Mouse (Mus musculus) lung, embryonic 15.5 days (tissue): ENCODE data around the gene Cxxc4. TPM values are rescaled to one million over a fixed set of nuclear protein-coding genes. Genes with fewer than 3 reads are reported as not detected.

ENCODE experiments used
- ATAC-seq: fragments of 200-750 bp; cut with Nextera tagmentation; 2 replicates; pipeline ENCODE4 v1.8.0; 2017; ENCODE audit warnings: moderate number of reproducible peaks, borderline replicate concordance; ENCODE audit not compliant: low FRiP score, low TSS enrichment; ENCODE audit errors: extremely low read depth
- H3K27ac ChIP-seq: fragments of 300-500 bp; sonication (generic); 2 replicates; pipeline ENCODE4 v1.5.1; 2015; ENCODE audit warnings: moderate library complexity, mild to moderate bottlenecking, inconsistent platforms
- H3K27me3 ChIP-seq: fragments of 300-500 bp; sonication (generic); 2 replicates; pipeline ENCODE4 v1.6.1; 2015; ENCODE audit warnings: inconsistent platforms
- H3K36me3 ChIP-seq: fragments of 300-500 bp; sonication (generic); 2 replicates; pipeline ENCODE4 v1.6.1; 2015; ENCODE audit warnings: inconsistent platforms
- H3K4me1 ChIP-seq: fragments of 300-500 bp; sonication (generic); 2 replicates; pipeline ENCODE4 v1.6.1; 2015; ENCODE audit warnings: inconsistent platforms
- H3K4me2 ChIP-seq: fragments of 300-500 bp; sonication (generic); 2 replicates; pipeline ENCODE4 v1.6.1; 2015; ENCODE audit warnings: inconsistent platforms, mild to moderate bottlenecking, moderate library complexity
- H3K4me3 ChIP-seq: fragments of 300-500 bp; sonication (generic); 2 replicates; pipeline ENCODE4 v1.5.1; 2015; ENCODE audit warnings: mild to moderate bottlenecking, inconsistent platforms
- H3K9ac ChIP-seq: fragments of 300-500 bp; sonication (generic); 2 replicates; pipeline ENCODE4 v1.6.1; 2015; ENCODE audit warnings: inconsistent platforms
- H3K9me3 ChIP-seq: fragments of 300-500 bp; sonication (generic); 2 replicates; pipeline ENCODE4 v1.6.1; 2016; ENCODE audit warnings: inconsistent platforms
- WGBS: fragments of 180-500 bp; shearing (Covaris S2); methylation state at CpG from one replicate; pipeline ENCODE4 v1.1.7; 2015; 5-methylcytosine and 5-hydroxymethylcytosine counted together
- polyA plus RNA-seq: library from polyadenylated mRNA; unstranded; fragments of >200 nt; fragmentation: Nextera tagmentation; extraction: Ambion mirVana; gene quantifications from 2 replicates; pipeline ENCODE4 v1.2.1, GENCODE M21; 2015

Cxxc4 gene
- polyA plus RNA-seq, 1 experiment from 2014 or later: 1.9 TPM

DNA sequence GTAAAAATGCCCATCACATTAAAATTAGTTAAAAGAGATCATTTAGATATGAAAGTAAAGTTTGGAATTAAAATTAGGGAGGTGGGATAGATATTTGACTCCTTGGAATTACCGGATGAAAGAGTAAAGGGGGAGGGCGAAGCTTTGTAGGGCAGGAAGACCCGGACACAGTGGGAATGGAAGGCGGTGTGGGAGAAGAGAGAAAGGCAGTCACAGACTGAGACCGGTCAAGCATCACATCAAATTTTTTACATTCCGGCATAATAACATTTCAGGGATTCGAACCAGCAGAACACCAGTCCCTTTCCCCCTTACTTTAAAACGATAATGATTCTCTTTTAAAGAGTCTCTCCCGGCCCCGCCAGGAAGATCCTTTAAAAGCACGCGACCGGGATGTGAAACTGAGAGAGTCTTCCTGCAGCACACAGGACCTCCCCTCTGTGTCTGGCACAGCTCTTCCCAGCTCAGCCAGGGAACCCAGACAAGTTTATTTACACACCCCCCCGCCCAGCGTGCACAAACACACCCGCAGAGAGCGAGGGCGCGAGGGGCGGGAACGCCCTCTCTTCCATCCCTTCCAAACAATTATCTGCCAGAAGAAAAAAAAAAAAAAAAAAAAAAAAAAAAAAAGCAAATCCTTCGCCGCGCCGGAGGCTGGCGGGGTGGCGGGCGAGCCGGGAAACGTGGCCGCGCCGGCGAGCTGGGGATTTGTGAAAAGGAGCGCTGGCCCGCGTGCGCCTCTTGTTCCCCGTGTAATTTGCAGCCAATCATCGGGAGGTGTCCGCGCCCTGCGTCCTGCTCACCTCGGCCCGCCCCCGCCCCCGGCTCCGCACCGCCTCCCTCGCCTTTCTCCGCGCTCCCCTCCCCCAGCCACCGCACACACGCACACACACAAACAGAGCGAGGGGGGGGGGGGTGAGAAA is 532 bp upstream of the Cxxc4 start:
- Histone ChIP-seq H3K4me3 (peak overlapping the region; percentile 55), H3K27me3 (no peaks in the 10 kb centered on the region)

GRCm38 (mm10) chr3:134237113-134237805 is 975 bp downstream of the Cxxc4 start:
- H3K27ac ChIP-seq: no peak overlapping the region

More for the DNA sequence above, 532 bp upstream of the Cxxc4 start:
- 0% methylated on average over 41 of the region's 55 CpGs for WGBS
- Histone ChIP-seq H3K4me2 (peak overlapping the region; percentile 77), H3K9ac (peak overlapping the region; percentile 44), H3K4me1 (peaks cover 18% of the 10 kb centered on the region), H3K9me3 (no peaks in the 10 kb centered on the region), H3K36me3 (no peaks in the 10 kb centered on the region), H3K27ac (peak overlapping the region; percentile 59)
- peak; percentile 84 for ATAC-seq

DNA sequence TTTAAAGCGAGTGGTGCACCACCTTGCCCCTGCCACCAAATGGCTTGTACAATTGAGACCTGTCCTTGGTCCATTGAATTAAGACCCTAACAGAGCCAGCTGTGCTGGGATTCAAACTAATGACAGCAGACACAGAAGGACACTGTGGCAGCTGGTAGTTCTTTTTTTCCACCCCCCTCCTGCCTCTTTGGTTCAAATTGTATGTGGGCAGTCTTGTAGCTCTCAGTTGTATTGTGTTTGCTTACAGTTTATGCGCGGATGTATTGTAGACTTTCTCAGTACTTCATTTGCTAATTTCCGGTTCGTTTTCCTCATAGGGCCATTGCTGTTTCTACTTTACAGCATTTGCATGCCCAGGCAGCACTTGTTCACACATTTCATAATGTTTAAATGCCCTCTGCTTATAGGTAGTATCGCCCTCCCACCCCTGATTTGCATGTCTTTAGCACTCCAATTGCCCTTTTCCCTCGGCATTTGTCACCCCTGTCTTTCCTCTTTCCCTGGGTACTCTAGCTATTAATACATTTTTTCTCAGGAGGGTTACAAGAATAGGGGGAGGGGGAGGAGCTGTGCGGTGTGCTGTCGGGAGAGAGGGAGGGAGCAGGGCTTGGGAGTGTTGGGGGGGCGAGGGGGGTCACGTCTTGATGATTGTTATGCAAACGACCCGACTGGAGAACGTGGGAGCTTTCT is 2.5 kb downstream of the Cxxc4 start:
- Histone ChIP-seq H3K4me3 (peak overlapping the region; percentile 69), H3K4me2 (peak overlapping the region; percentile 97), H3K36me3 (no peaks in the 10 kb centered on the region), H3K4me1 (peaks cover 19% of the 10 kb centered on the region), H3K9me3 (no peaks in the 10 kb centered on the region), H3K9ac (peak overlapping the region; percentile 56; the same call in 1 of the 2 replicates), H3K27ac (peak overlapping the region; percentile 75; the same call in 1 of the 2 replicates), H3K27me3 (no peaks in the 10 kb centered on the region)
- WGBS: 5% methylated on average over 14 of the region's 14 CpGs
- ATAC-seq: no peak

More at GRCm38 (mm10) chr3:134237113-134237805, 975 bp downstream of the Cxxc4 start:
- ATAC-seq: no peak
- H3K4me1 ChIP-seq: peaks cover 19% of the 10 kb centered on the region
- 61% methylated on average over 3 of the region's 3 CpGs for WGBS
- H3K36me3 ChIP-seq: no peaks in the 10 kb centered on the region
- no peaks in the 10 kb centered on the region for H3K9me3 ChIP-seq
- no peak overlapping the region for H3K9ac ChIP-seq
- H3K4me3 ChIP-seq: peak overlapping the region; percentile 55; the same call in 1 of the 2 replicates
- no peak overlapping the region for H3K4me2 ChIP-seq
- H3K27me3 ChIP-seq: no peaks in the 10 kb centered on the region

DNA sequence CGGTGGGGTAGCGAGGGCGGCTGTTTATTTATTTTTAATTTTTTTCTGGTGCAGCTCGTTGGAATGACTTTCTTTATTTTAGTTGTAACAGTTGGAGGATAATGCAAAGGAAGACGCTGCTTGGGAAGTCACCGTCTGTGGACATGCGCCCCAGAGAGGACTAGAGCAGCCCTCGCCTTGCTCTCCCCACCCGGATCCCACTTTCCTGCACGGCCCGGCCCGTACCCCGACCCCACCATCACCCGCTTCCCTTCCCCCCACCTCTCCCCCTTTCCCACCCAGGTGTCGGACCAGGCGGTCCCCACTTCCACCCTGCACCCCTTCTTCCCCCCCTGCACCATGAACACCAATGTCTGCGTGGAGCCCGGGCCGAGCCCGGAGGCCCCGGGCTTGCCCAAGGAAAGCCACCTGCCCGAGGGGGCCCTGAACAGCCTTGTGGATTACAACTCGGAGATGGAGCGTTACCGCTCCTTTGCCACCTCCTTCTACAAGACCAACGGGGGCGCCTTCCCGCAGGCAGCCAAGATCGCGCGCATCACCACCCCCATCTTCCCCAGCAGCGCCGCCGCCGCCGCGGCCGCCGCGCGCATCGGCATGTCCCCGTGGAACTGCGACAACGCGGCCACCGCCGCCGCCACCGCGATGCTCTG is 3.2 kb downstream of the Cxxc4 start:
- no peaks in the 10 kb centered on the region for H3K9me3 ChIP-seq
- under 1% methylated on average over 43 of the region's 51 CpGs for WGBS
- H3K4me1 ChIP-seq: peaks cover 19% of the 10 kb centered on the region
- H3K27me3 ChIP-seq: no peaks in the 10 kb centered on the region
- no peaks in the 10 kb centered on the region for H3K36me3 ChIP-seq
- H3K9ac ChIP-seq: peak overlapping the region; percentile 56
- ATAC-seq: peak; percentile 25
- peak overlapping the region; percentile 69 for H3K4me3 ChIP-seq
- peak overlapping the region; percentile 97 for H3K4me2 ChIP-seq
- peak overlapping the region; percentile 75 for H3K27ac ChIP-seq

DNA sequence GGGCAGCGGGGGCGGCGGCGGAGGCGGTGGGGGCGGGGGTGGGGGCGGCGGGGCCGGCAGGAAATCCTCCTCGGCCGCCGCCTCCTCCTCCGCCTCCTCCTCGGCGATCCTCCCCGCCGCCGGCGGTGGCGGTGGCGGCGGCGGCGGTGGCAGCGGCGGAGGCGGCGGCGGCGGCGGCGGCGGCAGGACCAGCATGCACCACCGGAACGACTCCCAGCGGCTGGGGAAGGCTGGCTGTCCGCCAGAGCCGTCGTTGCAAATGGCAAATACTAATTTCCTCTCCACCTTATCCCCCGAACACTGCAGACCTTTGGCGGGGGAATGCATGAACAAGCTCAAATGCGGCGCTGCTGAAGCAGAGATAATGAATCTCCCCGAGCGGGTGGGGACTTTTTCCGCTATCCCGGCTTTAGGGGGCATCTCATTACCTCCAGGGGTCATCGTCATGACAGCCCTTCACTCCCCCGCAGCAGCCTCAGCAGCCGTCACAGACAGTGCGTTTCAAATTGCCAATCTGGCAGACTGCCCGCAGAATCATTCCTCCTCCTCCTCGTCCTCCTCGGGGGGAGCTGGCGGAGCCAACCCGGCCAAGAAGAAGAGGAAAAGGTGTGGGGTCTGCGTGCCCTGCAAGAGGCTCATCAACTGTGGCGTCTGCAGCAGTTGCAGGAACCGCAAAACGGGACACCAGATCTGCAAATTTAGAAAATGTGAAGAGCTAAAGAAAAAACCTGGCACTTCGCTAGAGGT is 3.9 kb downstream of the Cxxc4 start:
- H3K4me2 ChIP-seq: peak overlapping the region; percentile 97
- under 1% methylated on average over 25 of the region's 61 CpGs for WGBS
- H3K27ac ChIP-seq: peak overlapping the region; percentile 75
- ATAC-seq: peak; percentile 35; the same call in 1 of the 2 replicates
- peak overlapping the region; percentile 69 for H3K4me3 ChIP-seq
- H3K36me3 ChIP-seq: no peaks in the 10 kb centered on the region
- H3K9me3 ChIP-seq: no peaks in the 10 kb centered on the region
- H3K4me1 ChIP-seq: peaks cover 16% of the 10 kb centered on the region
- H3K27me3 ChIP-seq: no peaks in the 10 kb centered on the region
- H3K9ac ChIP-seq: peak overlapping the region; percentile 56

DNA sequence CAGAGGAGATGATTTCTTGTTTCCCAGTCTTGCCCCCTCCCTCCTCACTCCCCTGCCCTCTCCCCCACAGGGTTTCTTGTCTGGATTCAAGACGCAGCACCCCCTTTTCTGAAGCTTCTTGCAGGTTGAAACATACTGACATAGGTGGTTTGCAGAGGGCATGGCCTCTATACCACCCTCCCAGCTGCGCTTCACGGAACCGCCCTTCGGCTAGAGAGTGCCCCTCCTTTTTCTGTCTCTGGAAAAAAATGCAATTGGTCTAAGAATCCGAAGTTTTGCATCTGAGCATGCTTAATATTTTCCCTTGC is 4.4 kb downstream of the Cxxc4 start:
- ATAC-seq: no peak
- 10% methylated on average over 6 of the region's 6 CpGs for WGBS
- no peaks in the 10 kb centered on the region for H3K27me3 ChIP-seq
- no peaks in the 10 kb centered on the region for H3K36me3 ChIP-seq
- no peak overlapping the region for H3K27ac ChIP-seq
- H3K9me3 ChIP-seq: no peaks in the 10 kb centered on the region
- peak overlapping the region; percentile 56; the same call in 1 of the 2 replicates for H3K9ac ChIP-seq
- peaks cover 13% of the 10 kb centered on the region for H3K4me1 ChIP-seq
- peak overlapping the region; percentile 69 for H3K4me3 ChIP-seq
- peak overlapping the region; percentile 97 for H3K4me2 ChIP-seq

GRCm38 (mm10) chr3:134243168-134243849 is 7.0 kb downstream of the Cxxc4 start:
- peaks cover 13% of the 10 kb centered on the region for H3K4me1 ChIP-seq
- WGBS: 9% methylated on average over 2 of the region's 2 CpGs
- H3K4me2 ChIP-seq: no peak overlapping the region
- no peak for ATAC-seq
- H3K36me3 ChIP-seq: no peaks in the 10 kb centered on the region
- H3K27me3 ChIP-seq: no peaks in the 10 kb centered on the region
- H3K9ac ChIP-seq: no peak overlapping the region
- H3K9me3 ChIP-seq: no peaks in the 10 kb centered on the region
- no peak overlapping the region for H3K4me3 ChIP-seq
- H3K27ac ChIP-seq: no peak overlapping the region

DNA sequence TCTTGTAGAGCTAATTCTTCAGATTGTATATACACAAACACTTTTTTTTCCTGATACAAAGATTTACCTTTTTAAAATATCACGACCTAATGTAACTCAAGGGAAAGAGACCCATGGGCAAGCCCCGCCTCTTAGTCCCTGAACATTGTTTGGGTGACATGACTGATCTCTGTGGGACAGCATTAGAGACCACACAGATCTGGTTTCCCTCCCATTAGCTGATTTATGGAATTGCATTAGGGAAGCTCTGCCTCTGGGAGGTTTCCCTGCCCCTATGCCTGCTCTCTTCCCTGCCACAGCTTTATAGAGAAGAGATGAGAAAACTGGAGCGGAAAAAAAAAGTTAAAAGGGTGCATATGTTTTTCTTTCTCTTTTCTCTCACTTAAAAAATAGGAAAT is 7.6 kb downstream of the Cxxc4 start:
- WGBS: 41% methylated on average over 3 of the region's 3 CpGs
- H3K4me3 ChIP-seq: no peak overlapping the region
- ATAC-seq: no peak

DNA sequence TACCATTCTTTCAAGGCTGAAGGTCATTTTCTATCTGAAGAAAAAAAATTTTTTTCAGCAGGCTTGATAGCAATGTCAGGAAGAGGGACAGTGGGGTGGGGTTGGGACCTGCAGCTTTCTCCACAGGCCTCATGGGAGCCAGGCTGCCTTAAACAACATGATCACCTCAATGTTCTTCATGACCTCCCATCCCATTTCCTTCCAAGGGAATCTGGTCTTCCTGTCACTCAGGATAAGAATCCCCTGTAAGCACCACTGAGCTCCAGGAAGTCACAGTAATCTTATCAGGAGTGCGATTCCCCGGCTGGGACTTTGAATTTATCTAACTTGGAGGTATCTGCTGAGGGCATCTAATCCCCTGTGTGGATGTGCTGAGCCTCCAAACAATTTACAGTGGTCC is 17.9 kb downstream of the Cxxc4 start:
- H3K4me3 ChIP-seq: no peak overlapping the region
- H3K36me3 ChIP-seq: no peaks in the 10 kb centered on the region
- no peak for ATAC-seq
- H3K27me3 ChIP-seq: no peaks in the 10 kb centered on the region
- WGBS: 46% methylated on average over 2 of the region's 2 CpGs
- no peaks in the 10 kb centered on the region for H3K9me3 ChIP-seq
- H3K4me1 ChIP-seq: no peaks in the 10 kb centered on the region
- H3K27ac ChIP-seq: no peak overlapping the region
- H3K4me2 ChIP-seq: no peak overlapping the region
- H3K9ac ChIP-seq: no peak overlapping the region

More for the DNA sequence above, 7.6 kb downstream of the Cxxc4 start:
- no peaks in the 10 kb centered on the region for H3K36me3 ChIP-seq
- H3K9me3 ChIP-seq: no peaks in the 10 kb centered on the region
- H3K4me1 ChIP-seq: peaks cover 10% of the 10 kb centered on the region
- H3K27ac ChIP-seq: no peak overlapping the region
- no peaks in the 10 kb centered on the region for H3K27me3 ChIP-seq
- no peak overlapping the region for H3K9ac ChIP-seq
- no peak overlapping the region for H3K4me2 ChIP-seq

- H3K36me3 ChIP-seq: no peaks in the 10 kb centered on the region
- H3K4me2 ChIP-seq: no peak overlapping the region
- H3K4me3 ChIP-seq: no peak overlapping the region
- no peak overlapping the region for H3K9ac ChIP-seq
- H3K27me3 ChIP-seq: no peaks in the 10 kb centered on the region
- no peak for ATAC-seq
- no peak overlapping the region for H3K27ac ChIP-seq
- no peaks in the 10 kb centered on the region for H3K4me1 ChIP-seq
- no peaks in the 10 kb centered on the region for H3K9me3 ChIP-seq
- 75% methylated on average over 5 of the region's 5 CpGs for WGBS
These were observed 22.4 kb downstream of the Cxxc4 start for GRCm38 (mm10) chr3:134258715-134259114.
